Mouse (Mus musculus): ENCODE data around the gene Clic3. TPM values are rescaled to one million over a fixed set of nuclear protein-coding genes. Genes with fewer than 3 reads are reported as not detected.
"Not testable (repeated sequence)": the region's sequence is repeated elsewhere in the genome, so short reads cannot be mapped to it uniquely, and the experiment has no call there.

Clic3 gene
- polyA plus RNA-seq (2015; fragmentation: Nextera tagmentation; extraction: Ambion mirVana), result 5.0 and 7.2 TPM in 2 replicates

- no peak within 1 kb of the TSS for H3K27ac ChIP-seq
- no peaks in the 10 kb centered on the region for H3K9me3 ChIP-seq
- no peak for ATAC-seq (ENCODE audit: insufficient number of reproducible peaks, insufficient read depth, low FRiP score, low TSS enrichment, low read depth)
- H3K27me3 ChIP-seq, result no peaks in the 10 kb centered on the region
- peaks cover 18% of the 10 kb centered on the region for H3K4me1 ChIP-seq
- no peak within 1 kb of the TSS for H3K4me2 ChIP-seq
- H3K9ac ChIP-seq, result no peak within 1 kb of the TSS
- peaks cover 24% of the 10 kb centered on the region for H3K36me3 ChIP-seq
- no peak within 1 kb of the TSS for H3K4me3 ChIP-seq
- WGBS, result 59% methylated on average over 14 of the region's 14 CpGs
Observed at GRCm38 (mm10) chr2:25456205-25456953, at the start of gene Clic3. Gene Clic3, plus strand, starts transcription at chr2:25456838.

- no peaks in the 10 kb centered on the region for H3K4me1 ChIP-seq
- no peak overlapping the region for H3K4me2 ChIP-seq
- WGBS, result 83% methylated on average over 10 of the region's 10 CpGs
- H3K27me3 ChIP-seq, result peaks cover 29% of the 10 kb centered on the region
- no peak for ATAC-seq (ENCODE audit: insufficient number of reproducible peaks, insufficient read depth, low FRiP score, low TSS enrichment, low read depth)
- H3K4me3 ChIP-seq, result no peak overlapping the region
- no peaks in the 10 kb centered on the region for H3K36me3 ChIP-seq
- no peak overlapping the region for H3K27ac ChIP-seq
- no peaks in the 10 kb centered on the region for H3K9me3 ChIP-seq
- H3K9ac ChIP-seq, result no peak overlapping the region
Observed at GRCm38 (mm10) chr2:25408908-25409307, 47.7 kb upstream of the Clic3 start.

GRCm38 (mm10) chr2:25413436-25413835 is 43.2 kb upstream of the Clic3 start:
- ATAC-seq (ENCODE audit: insufficient number of reproducible peaks, insufficient read depth, low FRiP score, low TSS enrichment, low read depth); H3K4me1 ChIP-seq; H3K36me3 ChIP-seq; H3K4me2 ChIP-seq; H3K4me3 ChIP-seq; H3K27ac ChIP-seq; H3K9me3 ChIP-seq; H3K9ac ChIP-seq; H3K27me3 ChIP-seq: not testable (repeated sequence)

- Histone ChIP-seq H3K9ac (no peak overlapping the region), H3K27me3 (peaks cover under 1% of the 10 kb centered on the region; the same call in 1 of the 2 replicates), H3K4me1 (no peaks in the 10 kb centered on the region), H3K9me3 (no peaks in the 10 kb centered on the region), H3K4me3 (no peak overlapping the region), H3K27ac (no peak overlapping the region), H3K36me3 (no peaks in the 10 kb centered on the region), H3K4me2 (no peak overlapping the region)
- whole genome bisulfite sequencing, result 19% methylated on average over 3 of the region's 3 CpGs
- ATAC-seq (ENCODE audit: insufficient number of reproducible peaks, insufficient read depth, low FRiP score, low TSS enrichment, low read depth), result no peak
Observed at GRCm38 (mm10) chr2:25417426-25417825, 39.2 kb upstream of the Clic3 start.

GRCm38 (mm10) chr2:25421896-25422295 is 34.7 kb upstream of the Clic3 start:
- no peak overlapping the region for H3K27ac ChIP-seq
- peaks cover 42% of the 10 kb centered on the region for H3K27me3 ChIP-seq
- H3K4me3 ChIP-seq, result no peak overlapping the region
- 21% methylated on average over 3 of the region's 3 CpGs for WGBS
- no peaks in the 10 kb centered on the region for H3K36me3 ChIP-seq
- no peak for ATAC-seq (ENCODE audit: insufficient number of reproducible peaks, insufficient read depth, low FRiP score, low TSS enrichment, low read depth)
- no peak overlapping the region for H3K9ac ChIP-seq
- no peak overlapping the region for H3K4me2 ChIP-seq
- no peaks in the 10 kb centered on the region for H3K4me1 ChIP-seq
- H3K9me3 ChIP-seq, result no peaks in the 10 kb centered on the region

GRCm38 (mm10) chr2:25422587-25423410 is 33.8 kb upstream of the Clic3 start, which contains the start of gene Fut7:
Gene Fut7, plus strand, starts transcription at chr2:25423267.
- Histone ChIP-seq H3K4me3 (no peak within 1 kb of the TSS), H3K27me3 (peaks cover 42% of the 10 kb centered on the region), H3K36me3 (no peaks in the 10 kb centered on the region), H3K9ac (0 out of 2 replicates have a peak within 1 kb of the TSS, but pooled peaks have one; percentile 11), H3K4me1 (no peaks in the 10 kb centered on the region), H3K4me2 (no peak within 1 kb of the TSS), H3K27ac (no peak within 1 kb of the TSS), H3K9me3 (no peaks in the 10 kb centered on the region)
- ATAC-seq (ENCODE audit: insufficient number of reproducible peaks, insufficient read depth, low FRiP score, low TSS enrichment, low read depth), result no peak
- 64% methylated on average over 17 of the region's 17 CpGs for WGBS

GRCm38 (mm10) chr2:25423626-25424025 is 33.0 kb upstream of the Clic3 start:
- Histone ChIP-seq H3K9me3 (no peaks in the 10 kb centered on the region), H3K27ac (no peak overlapping the region), H3K4me2 (no peak overlapping the region), H3K4me3 (no peak overlapping the region), H3K27me3 (peaks cover 42% of the 10 kb centered on the region), H3K36me3 (no peaks in the 10 kb centered on the region), H3K9ac (no peak overlapping the region), H3K4me1 (no peaks in the 10 kb centered on the region)
- WGBS, result 71% methylated on average over 1 of the region's 1 CpGs
- ATAC-seq (ENCODE audit: insufficient number of reproducible peaks, insufficient read depth, low FRiP score, low TSS enrichment, low read depth), result no peak

GRCm38 (mm10) chr2:25425481-25425880 is 31.2 kb upstream of the Clic3 start:
- Histone ChIP-seq H3K4me2 (no peak overlapping the region), H3K4me3 (no peak overlapping the region), H3K27ac (no peak overlapping the region), H3K36me3 (no peaks in the 10 kb centered on the region), H3K9ac (no peak overlapping the region; the same call in 1 of the 2 replicates), H3K9me3 (no peaks in the 10 kb centered on the region), H3K27me3 (peaks cover 60% of the 10 kb centered on the region), H3K4me1 (peaks cover 8% of the 10 kb centered on the region)
- ATAC-seq (ENCODE audit: insufficient number of reproducible peaks, insufficient read depth, low FRiP score, low TSS enrichment, low read depth), result no peak
- 50% methylated on average over 27 of the region's 27 CpGs for WGBS

- H3K27me3 ChIP-seq, result peaks cover 66% of the 10 kb centered on the region
- peaks cover 8% of the 10 kb centered on the region for H3K4me1 ChIP-seq
- H3K36me3 ChIP-seq, result no peaks in the 10 kb centered on the region
- 29% methylated on average over 5 of the region's 5 CpGs for WGBS
- H3K9ac ChIP-seq, result no peak overlapping the region
- H3K4me2 ChIP-seq, result no peak overlapping the region
- H3K4me3 ChIP-seq, result no peak overlapping the region
- no peak overlapping the region for H3K27ac ChIP-seq
- ATAC-seq (ENCODE audit: insufficient number of reproducible peaks, insufficient read depth, low FRiP score, low TSS enrichment, low read depth), result no peak
- no peaks in the 10 kb centered on the region for H3K9me3 ChIP-seq
Observed at GRCm38 (mm10) chr2:25426721-25427191, 29.9 kb upstream of the Clic3 start.

GRCm38 (mm10) chr2:25427256-25427655 is 29.4 kb upstream of the Clic3 start:
- H3K27me3 ChIP-seq, result peaks cover 66% of the 10 kb centered on the region
- H3K9ac ChIP-seq, result no peak overlapping the region
- no peak for ATAC-seq (ENCODE audit: insufficient number of reproducible peaks, insufficient read depth, low FRiP score, low TSS enrichment, low read depth)
- no peak overlapping the region for H3K4me3 ChIP-seq
- no peaks in the 10 kb centered on the region for H3K36me3 ChIP-seq
- peaks cover 8% of the 10 kb centered on the region for H3K4me1 ChIP-seq
- whole genome bisulfite sequencing, result 90% methylated on average over 5 of the region's 5 CpGs
- no peaks in the 10 kb centered on the region for H3K9me3 ChIP-seq
- no peak overlapping the region for H3K4me2 ChIP-seq
- H3K27ac ChIP-seq, result no peak overlapping the region

GRCm38 (mm10) chr2:25428442-25429236 is 28.0 kb upstream of the Clic3 start, which contains the start of gene Abca2:
Gene Abca2, plus strand, starts transcription at chr2:25428703.
- no peak within 1 kb of the TSS; the same call in 1 of the 2 replicates for H3K27ac ChIP-seq

More at GRCm38 (mm10) chr2:25428442-25429236, 28.0 kb upstream of the Clic3 start, which contains the start of gene Abca2:
- Histone ChIP-seq H3K4me1 (peaks cover 8% of the 10 kb centered on the region), H3K27me3 (peaks cover 53% of the 10 kb centered on the region), H3K9me3 (no peaks in the 10 kb centered on the region), H3K4me3 (peak within 1 kb of the TSS; percentile 69), H3K9ac (peak within 1 kb of the TSS; percentile 81), H3K4me2 (peak within 1 kb of the TSS; percentile 94), H3K36me3 (no peaks in the 10 kb centered on the region)
- ATAC-seq (ENCODE audit: insufficient number of reproducible peaks, insufficient read depth, low FRiP score, low TSS enrichment, low read depth), result peak; percentile 73
- under 1% methylated on average over 89 of the region's 89 CpGs for WGBS
